Mouse (Mus musculus): Measurements from ENCODE around the gene Aplp1. TPM values are rescaled to one million over a fixed set of nuclear protein-coding genes. Genes with fewer than 3 reads are reported as not detected.
A peak's percentile ranks its signal among the peaks of the same experiment; 100 is the strongest.

The Aplp1 gene
- polyA plus RNA-seq, 1 experiment from 2014 or later = 752 TPM

- Histone ChIP-seq H3K9ac (ENCODE audit: low read depth, low read length) (no peak overlapping the region), H3K4me1 (ENCODE audit: control insufficient read depth, insufficient read depth, low read depth, low read length) (no peaks in the 10 kb centered on the region), H3K4me2 (ENCODE audit: low read length) (no peak overlapping the region), H3K27ac (ENCODE audit: low read depth, low read length) (no peak overlapping the region), H3K36me3 (ENCODE audit: control insufficient read depth, insufficient read depth, low read length) (no peaks in the 10 kb centered on the region), H3K9me3 (ENCODE audit: control insufficient read depth, low read length) (no peaks in the 10 kb centered on the region; the same call in 1 of the 2 replicates), H3K27me3 (replicated peaks; ENCODE audit: control insufficient read depth, insufficient read depth, low read length) (no peaks in the 10 kb centered on the region), H3K4me3 (ENCODE audit: low read length) (no peak overlapping the region)
- ATAC-seq = no peak
- 79% methylated on average over 4 of the region's 4 CpGs for WGBS
These were observed 29.7 kb upstream of the Aplp1 start for GRCm38 (mm10) chr7:30474999-30475398.

- Histone ChIP-seq H3K9ac (ENCODE audit: low read depth, low read length) (no peak overlapping the region), H3K36me3 (ENCODE audit: control insufficient read depth, insufficient read depth, low read length) (no peaks in the 10 kb centered on the region), H3K4me2 (ENCODE audit: low read length) (no peak overlapping the region), H3K27me3 (replicated peaks; ENCODE audit: control insufficient read depth, insufficient read depth, low read length) (peaks cover 4% of the 10 kb centered on the region; the same call in 1 of the 2 replicates), H3K4me1 (ENCODE audit: control insufficient read depth, insufficient read depth, low read depth, low read length) (no peaks in the 10 kb centered on the region), H3K27ac (ENCODE audit: low read depth, low read length) (no peak overlapping the region), H3K4me3 (ENCODE audit: low read length) (no peak overlapping the region), H3K9me3 (ENCODE audit: control insufficient read depth, low read length) (no peaks in the 10 kb centered on the region; the same call in 1 of the 2 replicates)
- ATAC-seq = no peak
- 43% methylated on average over 5 of the region's 5 CpGs for WGBS
These were observed 27.1 kb upstream of the Aplp1 start for GRCm38 (mm10) chr7:30472411-30472810.

DNA sequence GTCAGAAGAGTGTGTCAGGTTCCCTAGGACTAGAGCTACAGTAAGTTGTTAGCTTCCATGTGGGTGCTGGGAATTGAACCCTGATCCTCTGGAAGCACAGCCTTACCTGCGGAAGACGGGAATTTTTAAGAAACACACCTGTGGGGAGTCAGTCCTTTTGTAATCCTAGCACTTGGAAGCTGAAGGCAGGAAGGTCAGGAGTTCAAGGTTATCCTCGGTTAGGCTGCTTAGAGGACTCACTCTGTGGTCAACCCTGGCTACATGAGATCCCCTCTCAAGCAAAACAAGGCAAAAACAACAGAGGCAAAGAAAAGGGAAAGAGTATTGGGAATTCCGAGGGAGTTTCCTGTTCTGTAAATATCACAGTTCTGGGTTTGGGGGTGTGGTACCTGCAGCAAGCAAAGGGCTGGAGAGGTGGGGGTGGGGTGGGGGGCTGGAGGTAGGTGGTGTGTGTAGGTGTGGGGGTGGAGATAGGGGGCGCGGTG, 19.5 kb upstream of the Aplp1 start:
- no peak for ATAC-seq

GRCm38 (mm10) chr7:30463996-30464395, 18.7 kb upstream of the Aplp1 start:
- no peak for ATAC-seq
- Histone ChIP-seq H3K27ac (ENCODE audit: low read depth, low read length) (no peak overlapping the region), H3K9ac (ENCODE audit: low read depth, low read length) (no peak overlapping the region), H3K27me3 (replicated peaks; ENCODE audit: control insufficient read depth, insufficient read depth, low read length) (peaks cover 54% of the 10 kb centered on the region), H3K36me3 (ENCODE audit: control insufficient read depth, insufficient read depth, low read length) (no peaks in the 10 kb centered on the region), H3K4me1 (ENCODE audit: control insufficient read depth, insufficient read depth, low read depth, low read length) (peaks cover 4% of the 10 kb centered on the region; the same call in 1 of the 2 replicates), H3K4me2 (ENCODE audit: low read length) (no peak overlapping the region), H3K9me3 (ENCODE audit: control insufficient read depth, low read length) (no peaks in the 10 kb centered on the region), H3K4me3 (ENCODE audit: low read length) (no peak overlapping the region)
- 25% methylated on average over 4 of the region's 4 CpGs for WGBS

More for the DNA sequence above, 19.5 kb upstream of the Aplp1 start:
- Histone ChIP-seq H3K9ac (ENCODE audit: low read depth, low read length) (no peak overlapping the region), H3K36me3 (ENCODE audit: control insufficient read depth, insufficient read depth, low read length) (no peaks in the 10 kb centered on the region), H3K27me3 (replicated peaks; ENCODE audit: control insufficient read depth, insufficient read depth, low read length) (peaks cover 54% of the 10 kb centered on the region), H3K27ac (ENCODE audit: low read depth, low read length) (no peak overlapping the region), H3K4me3 (ENCODE audit: low read length) (no peak overlapping the region), H3K9me3 (ENCODE audit: control insufficient read depth, low read length) (no peaks in the 10 kb centered on the region), H3K4me2 (ENCODE audit: low read length) (no peak overlapping the region), H3K4me1 (ENCODE audit: control insufficient read depth, insufficient read depth, low read depth, low read length) (peaks cover 4% of the 10 kb centered on the region; the same call in 1 of the 2 replicates)
- 19% methylated on average over 6 of the region's 6 CpGs for WGBS

GRCm38 (mm10) chr7:30463568-30463967, 18.2 kb upstream of the Aplp1 start:
- Histone ChIP-seq H3K27me3 (replicated peaks; ENCODE audit: control insufficient read depth, insufficient read depth, low read length) (peaks cover 54% of the 10 kb centered on the region), H3K27ac (ENCODE audit: low read depth, low read length) (no peak overlapping the region), H3K4me1 (ENCODE audit: control insufficient read depth, insufficient read depth, low read depth, low read length) (peaks cover 4% of the 10 kb centered on the region; the same call in 1 of the 2 replicates), H3K9me3 (ENCODE audit: control insufficient read depth, low read length) (no peaks in the 10 kb centered on the region), H3K4me3 (ENCODE audit: low read length) (no peak overlapping the region), H3K4me2 (ENCODE audit: low read length) (no peak overlapping the region), H3K9ac (ENCODE audit: low read depth, low read length) (no peak overlapping the region), H3K36me3 (ENCODE audit: control insufficient read depth, insufficient read depth, low read length) (no peaks in the 10 kb centered on the region)
- no peak for ATAC-seq
- 22% methylated on average over 7 of the region's 7 CpGs for WGBS

DNA sequence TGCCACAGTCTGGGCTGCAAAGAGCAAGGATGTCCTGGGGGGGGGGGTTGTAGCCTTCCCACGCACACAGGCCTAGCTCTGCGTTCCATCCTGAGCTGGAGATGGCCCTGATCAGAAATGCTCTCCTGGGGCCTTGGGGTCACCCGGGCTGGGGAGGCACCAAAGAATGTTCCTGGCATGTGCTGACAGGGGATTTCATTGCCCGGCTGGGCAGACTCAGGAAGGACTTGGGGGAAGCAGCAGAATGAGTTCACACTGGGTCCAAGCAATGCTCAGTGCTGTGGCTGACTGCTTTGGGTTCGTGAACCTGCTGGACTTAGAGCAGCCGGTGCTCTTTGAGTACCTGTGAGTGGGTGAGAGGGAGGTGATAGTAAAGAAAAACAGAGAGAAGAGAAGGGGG, 14.1 kb upstream of the Aplp1 start:
- H3K4me3 ChIP-seq (ENCODE audit: low read length) = no peak overlapping the region
- H3K9ac ChIP-seq (ENCODE audit: low read depth, low read length) = no peak overlapping the region
- no peaks in the 10 kb centered on the region for H3K36me3 ChIP-seq (ENCODE audit: control insufficient read depth, insufficient read depth, low read length)
- H3K4me1 ChIP-seq (ENCODE audit: control insufficient read depth, insufficient read depth, low read depth, low read length) = peaks cover 19% of the 10 kb centered on the region
- WGBS = 23% methylated on average over 6 of the region's 6 CpGs
- H3K9me3 ChIP-seq (ENCODE audit: control insufficient read depth, low read length) = no peaks in the 10 kb centered on the region
- no peak overlapping the region for H3K27ac ChIP-seq (ENCODE audit: low read depth, low read length)
- no peak for ATAC-seq
- no peak overlapping the region for H3K4me2 ChIP-seq (ENCODE audit: low read length)
- peaks cover 45% of the 10 kb centered on the region for H3K27me3 ChIP-seq (replicated peaks; ENCODE audit: control insufficient read depth, insufficient read depth, low read length)

DNA sequence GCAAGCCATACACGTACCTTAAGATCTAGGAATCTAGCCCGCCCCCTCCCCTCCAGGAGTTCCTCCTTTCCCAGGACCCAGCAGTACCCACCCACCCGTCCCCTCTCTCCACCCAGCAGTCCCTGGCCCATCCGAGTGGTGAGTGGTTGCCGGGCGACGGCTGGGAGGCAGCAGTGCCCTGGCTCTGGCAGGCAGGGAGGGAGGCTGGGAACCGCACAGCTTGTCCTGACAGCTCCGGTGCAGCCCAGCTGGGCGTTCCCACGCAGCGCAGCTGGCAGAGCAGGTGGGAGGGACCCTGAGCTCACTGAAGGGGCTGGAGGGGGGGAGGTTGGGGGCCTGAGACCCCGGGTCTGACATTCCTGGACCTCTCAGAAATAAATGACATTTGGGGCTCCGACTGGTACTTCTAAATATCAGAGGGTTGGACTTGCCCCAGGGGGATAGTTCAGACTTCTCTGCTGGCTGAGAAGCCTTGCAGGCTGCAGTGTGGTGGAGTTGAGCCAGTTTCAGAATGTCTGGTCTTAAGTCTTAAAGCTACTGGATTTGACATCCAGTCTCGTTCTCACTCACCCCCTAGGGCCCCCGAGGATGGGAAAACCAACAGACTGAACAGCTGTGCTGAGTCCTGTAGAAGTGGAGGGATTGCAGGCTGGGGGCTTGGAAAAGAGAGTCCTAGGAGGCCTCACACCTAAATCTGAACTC, 12.4 kb upstream of the Aplp1 start, which contains the start of the genes Kirrel2 and Nphs1:
Gene Kirrel2 (minus strand): TSS at position 62 of the 702 bp plus-strand sequence.
Gene Nphs1 (plus strand): TSS at position 687 of the 702 bp plus-strand sequence.
- 0% methylated on average over 16 of the region's 16 CpGs for WGBS
- Histone ChIP-seq H3K27ac (ENCODE audit: low read depth, low read length) (no peak within 1 kb of the TSS; the same call in 1 of the 2 replicates), H3K9ac (ENCODE audit: low read depth, low read length) (peak within 1 kb of the TSS; percentile 54), H3K4me2 (ENCODE audit: low read length) (peak within 1 kb of the TSS; percentile 68), H3K4me3 (ENCODE audit: low read length) (peak within 1 kb of the TSS; percentile 36), H3K27me3 (replicated peaks; ENCODE audit: control insufficient read depth, insufficient read depth, low read length) (peaks cover 49% of the 10 kb centered on the region), H3K9me3 (ENCODE audit: control insufficient read depth, low read length) (no peaks in the 10 kb centered on the region), H3K36me3 (ENCODE audit: control insufficient read depth, insufficient read depth, low read length) (no peaks in the 10 kb centered on the region), H3K4me1 (ENCODE audit: control insufficient read depth, insufficient read depth, low read depth, low read length) (peaks cover 26% of the 10 kb centered on the region)
- ATAC-seq = peak; percentile 88

DNA sequence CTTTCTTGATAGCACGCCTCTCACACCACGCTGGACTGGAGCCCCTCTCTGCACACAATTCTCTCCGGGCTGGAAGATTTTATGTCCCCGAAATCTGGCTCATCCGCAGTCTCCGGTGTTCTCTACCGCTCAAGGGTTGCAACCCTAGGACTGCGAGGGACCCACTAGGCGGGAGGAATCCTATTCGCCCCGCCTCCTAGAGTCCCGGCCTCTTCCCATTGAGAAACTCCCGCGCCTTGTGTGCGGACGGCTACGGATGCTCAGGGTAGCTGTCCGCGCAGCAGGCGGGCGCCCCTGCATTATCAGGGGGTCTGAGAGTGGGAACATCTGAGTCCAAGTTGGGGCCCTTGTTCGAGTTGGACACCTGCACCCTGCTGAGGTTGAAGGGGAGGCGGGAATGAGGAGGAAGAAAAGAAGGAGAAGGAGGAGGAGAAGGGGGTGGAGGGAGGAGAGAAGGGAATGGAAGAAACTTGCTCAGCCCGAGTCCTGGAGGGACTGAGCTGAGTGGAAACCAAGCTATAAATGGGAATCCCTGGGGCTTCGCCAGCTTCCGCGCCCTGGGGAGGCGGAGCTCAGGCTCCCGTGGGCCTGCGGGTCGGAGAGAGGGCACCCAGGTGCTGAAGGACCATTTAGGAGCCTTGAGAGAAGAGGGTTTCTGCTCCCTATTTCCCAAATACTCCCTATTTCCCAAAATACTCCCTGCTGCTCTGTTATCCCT, 11.7 kb upstream of the Aplp1 start:
- peaks cover 50% of the 10 kb centered on the region for H3K27me3 ChIP-seq (replicated peaks; ENCODE audit: control insufficient read depth, insufficient read depth, low read length)
- WGBS = under 1% methylated on average over 31 of the region's 31 CpGs
- H3K9me3 ChIP-seq (ENCODE audit: control insufficient read depth, low read length) = no peaks in the 10 kb centered on the region
- peak overlapping the region; percentile 68 for H3K4me2 ChIP-seq (ENCODE audit: low read length)
- peak overlapping the region; percentile 54 for H3K9ac ChIP-seq (ENCODE audit: low read depth, low read length)
- H3K4me3 ChIP-seq (ENCODE audit: low read length) = peak overlapping the region; percentile 36
- no peaks in the 10 kb centered on the region for H3K36me3 ChIP-seq (ENCODE audit: control insufficient read depth, insufficient read depth, low read length)
- peak; percentile 28 for ATAC-seq
- H3K27ac ChIP-seq (ENCODE audit: low read depth, low read length) = no peak overlapping the region; the same call in 1 of the 2 replicates
- H3K4me1 ChIP-seq (ENCODE audit: control insufficient read depth, insufficient read depth, low read depth, low read length) = peaks cover 26% of the 10 kb centered on the region

- Histone ChIP-seq H3K9ac (ENCODE audit: low read depth, low read length) (peak overlapping the region; percentile 54), H3K4me2 (ENCODE audit: low read length) (peak overlapping the region; percentile 68), H3K36me3 (ENCODE audit: control insufficient read depth, insufficient read depth, low read length) (no peaks in the 10 kb centered on the region), H3K27me3 (replicated peaks; ENCODE audit: control insufficient read depth, insufficient read depth, low read length) (peaks cover 47% of the 10 kb centered on the region), H3K9me3 (ENCODE audit: control insufficient read depth, low read length) (no peaks in the 10 kb centered on the region), H3K4me1 (ENCODE audit: control insufficient read depth, insufficient read depth, low read depth, low read length) (peaks cover 26% of the 10 kb centered on the region), H3K4me3 (ENCODE audit: low read length) (peak overlapping the region; percentile 36), H3K27ac (ENCODE audit: low read depth, low read length) (no peak overlapping the region)
- 1% methylated on average over 9 of the region's 9 CpGs for WGBS
- no peak for ATAC-seq
These were observed 11.2 kb upstream of the Aplp1 start for GRCm38 (mm10) chr7:30456487-30456886.
